Mouse (Mus musculus) embryonic facial prominence, embryonic 12.5 days (tissue): ENCODE data around the gene 1600014C23Rik. TPM values are rescaled to one million over a fixed set of nuclear protein-coding genes. Genes with fewer than 3 reads are reported as not detected.
A peak's percentile ranks its signal among the peaks of the same experiment; 100 is the strongest.

Source experiments
- ATAC-seq: fragments of 200-750 bp; cut with Nextera tagmentation; 2 replicates; pipeline ENCODE4 v1.8.0; 2017; ENCODE audit not compliant: insufficient number of reproducible peaks, insufficient read depth, low FRiP score, low TSS enrichment
- H3K27ac ChIP-seq: fragments of 300-500 bp; sonication (generic); 2 replicates; pipeline ENCODE4 v1.5.1; 2016; ENCODE audit warnings: mild to moderate bottlenecking
- H3K27me3 ChIP-seq: fragments of 300-500 bp; sonication (generic); 2 replicates; pipeline ENCODE4 v1.6.1; 2016; ENCODE audit warnings: mild to moderate bottlenecking, moderate library complexity
- H3K36me3 ChIP-seq: fragments of 300-500 bp; sonication (generic); 2 replicates; pipeline ENCODE4 v1.6.1; 2016; ENCODE audit warnings: mild to moderate bottlenecking
- H3K4me1 ChIP-seq: fragments of 300-500 bp; sonication (generic); 2 replicates; pipeline ENCODE4 v1.6.1; 2016
- H3K4me2 ChIP-seq: fragments of 300-500 bp; sonication (generic); replicated peaks from 2 replicates; pipeline ENCODE4 v1.6.1; 2016; ENCODE audit warnings: mild to moderate bottlenecking, moderate library complexity
- H3K4me3 ChIP-seq: fragments of 300-500 bp; sonication (generic); 2 replicates; pipeline ENCODE4 v1.5.1; 2016; ENCODE audit warnings: mild to moderate bottlenecking
- H3K9ac ChIP-seq: fragments of 300-500 bp; sonication (generic); 2 replicates; pipeline ENCODE4 v1.6.1; 2016; ENCODE audit warnings: mild to moderate bottlenecking, moderate library complexity
- H3K9me3 ChIP-seq: fragments of 300-500 bp; sonication (generic); 2 replicates; pipeline ENCODE4 v1.6.1; 2016; ENCODE audit warnings: mild to moderate bottlenecking, moderate library complexity
- WGBS: fragments of 180-500 bp; shearing (Covaris S2); methylation state at CpG from one replicate; pipeline ENCODE4 v1.1.7; 2016; 5-methylcytosine and 5-hydroxymethylcytosine counted together
- polyA plus RNA-seq: library from polyadenylated mRNA; unstranded; fragments of >200 nt; fragmentation: Nextera tagmentation; extraction: Ambion mirVana; gene quantifications from 2 replicates; pipeline ENCODE4 v1.2.1, GENCODE M21; 2016

Gene 1600014C23Rik
- polyA plus RNA-seq, 1 experiment from 2014 or later = 0.47 TPM

GRCm38 (mm10) chr17:45723732-45724573 is 9.7 kb downstream of the 1600014C23Rik start:
- H3K9me3 ChIP-seq = no peaks in the 10 kb centered on the region
- peak overlapping the region; percentile 88 for H3K27ac ChIP-seq
- H3K4me2 ChIP-seq = peak overlapping the region; percentile 61
- no peaks in the 10 kb centered on the region for H3K27me3 ChIP-seq
- peak overlapping the region; percentile 49 for H3K4me3 ChIP-seq
- H3K4me1 ChIP-seq = 0 out of 2 replicates have a peak, but pooled peaks cover 8% of the 10 kb centered on the region
- H3K9ac ChIP-seq = peak overlapping the region; percentile 73
- H3K36me3 ChIP-seq = no peaks in the 10 kb centered on the region
- WGBS = 4% methylated on average over 25 of the region's 25 CpGs
- ATAC-seq = peak; percentile 19; the same call in 1 of the 2 replicates

GRCm38 (mm10) chr17:45718323-45718722 is 15.3 kb downstream of the 1600014C23Rik start:
- Histone ChIP-seq H3K27me3 (no peaks in the 10 kb centered on the region), H3K27ac (no peak overlapping the region), H3K4me1 (0 out of 2 replicates have a peak, but pooled peaks cover 3% of the 10 kb centered on the region), H3K4me2 (no peak overlapping the region), H3K9me3 (no peaks in the 10 kb centered on the region), H3K36me3 (no peaks in the 10 kb centered on the region), H3K9ac (no peak overlapping the region), H3K4me3 (no peak overlapping the region)
- ATAC-seq = no peak
- WGBS = 6% methylated on average over 10 of the region's 10 CpGs

GRCm38 (mm10) chr17:45711525-45711924 is 22.1 kb downstream of the 1600014C23Rik start:
- H3K36me3 ChIP-seq = no peaks in the 10 kb centered on the region
- no peak overlapping the region for H3K4me3 ChIP-seq
- 50% methylated on average over 3 of the region's 3 CpGs for WGBS
- no peak for ATAC-seq
- H3K9me3 ChIP-seq = no peaks in the 10 kb centered on the region
- no peaks in the 10 kb centered on the region for H3K27me3 ChIP-seq
- no peak overlapping the region for H3K4me2 ChIP-seq
- no peak overlapping the region for H3K9ac ChIP-seq
- H3K27ac ChIP-seq = no peak overlapping the region
- H3K4me1 ChIP-seq = no peaks in the 10 kb centered on the region

- Histone ChIP-seq H3K4me1 (no peaks in the 10 kb centered on the region), H3K27me3 (no peaks in the 10 kb centered on the region), H3K9me3 (no peaks in the 10 kb centered on the region), H3K9ac (no peak overlapping the region), H3K4me3 (no peak overlapping the region), H3K27ac (no peak overlapping the region), H3K36me3 (no peaks in the 10 kb centered on the region), H3K4me2 (no peak overlapping the region)
- 79% methylated on average over 8 of the region's 8 CpGs for WGBS
- ATAC-seq = no peak
Observed at GRCm38 (mm10) chr17:45710407-45710806, 23.2 kb downstream of the 1600014C23Rik start.

- Histone ChIP-seq H3K27me3 (no peaks in the 10 kb centered on the region), H3K4me3 (no peak overlapping the region), H3K27ac (no peak overlapping the region), H3K4me2 (no peak overlapping the region), H3K9ac (no peak overlapping the region), H3K9me3 (no peaks in the 10 kb centered on the region), H3K36me3 (no peaks in the 10 kb centered on the region), H3K4me1 (no peaks in the 10 kb centered on the region)
- WGBS = 41% methylated on average over 3 of the region's 3 CpGs
- no peak for ATAC-seq
Observed at GRCm38 (mm10) chr17:45709829-45710228, 23.8 kb downstream of the 1600014C23Rik start.

- Histone ChIP-seq H3K9ac (no peak overlapping the region), H3K9me3 (no peaks in the 10 kb centered on the region), H3K4me1 (no peaks in the 10 kb centered on the region), H3K4me3 (no peak overlapping the region), H3K4me2 (no peak overlapping the region), H3K36me3 (no peaks in the 10 kb centered on the region), H3K27me3 (no peaks in the 10 kb centered on the region), H3K27ac (no peak overlapping the region)
- no peak for ATAC-seq
- WGBS = 82% methylated on average over 8 of the region's 8 CpGs
Observed at GRCm38 (mm10) chr17:45708179-45708578, 25.5 kb downstream of the 1600014C23Rik start.

GRCm38 (mm10) chr17:45707376-45707775 is 26.3 kb downstream of the 1600014C23Rik start:
- Histone ChIP-seq H3K9me3 (no peaks in the 10 kb centered on the region), H3K4me2 (no peak overlapping the region), H3K4me3 (no peak overlapping the region), H3K27me3 (no peaks in the 10 kb centered on the region), H3K27ac (no peak overlapping the region), H3K4me1 (no peaks in the 10 kb centered on the region), H3K36me3 (no peaks in the 10 kb centered on the region), H3K9ac (no peak overlapping the region)
- ATAC-seq = no peak
- WGBS = 28% methylated on average over 3 of the region's 3 CpGs

- Histone ChIP-seq H3K9me3 (no peaks in the 10 kb centered on the region), H3K27me3 (no peaks in the 10 kb centered on the region), H3K4me2 (no peak overlapping the region), H3K36me3 (no peaks in the 10 kb centered on the region), H3K4me1 (no peaks in the 10 kb centered on the region), H3K4me3 (no peak overlapping the region), H3K9ac (no peak overlapping the region), H3K27ac (no peak overlapping the region)
- no peak for ATAC-seq
- WGBS = 64% methylated on average over 5 of the region's 5 CpGs
Observed at GRCm38 (mm10) chr17:45706796-45707195, 26.8 kb downstream of the 1600014C23Rik start.

GRCm38 (mm10) chr17:45703187-45703586 is 30.5 kb downstream of the 1600014C23Rik start:
- no peak for ATAC-seq
- H3K9me3 ChIP-seq = no peaks in the 10 kb centered on the region
- H3K27ac ChIP-seq = no peak overlapping the region
- H3K4me2 ChIP-seq = no peak overlapping the region
- H3K27me3 ChIP-seq = no peaks in the 10 kb centered on the region
- no peak overlapping the region for H3K9ac ChIP-seq
- H3K4me3 ChIP-seq = no peak overlapping the region
- WGBS = 64% methylated on average over 7 of the region's 7 CpGs
- peaks cover 10% of the 10 kb centered on the region; the same call in 1 of the 2 replicates for H3K4me1 ChIP-seq
- H3K36me3 ChIP-seq = peaks cover 8% of the 10 kb centered on the region

- Histone ChIP-seq H3K27me3 (no peaks in the 10 kb centered on the region), H3K36me3 (peaks cover 15% of the 10 kb centered on the region)
Observed at GRCm38 (mm10) chr17:45702254-45702653, 31.4 kb downstream of the 1600014C23Rik start.

GRCm38 (mm10) chr17:45701236-45701591 is 32.4 kb downstream of the 1600014C23Rik start:
- no peak overlapping the region for H3K4me2 ChIP-seq

More at GRCm38 (mm10) chr17:45702254-45702653, 31.4 kb downstream of the 1600014C23Rik start:
- 50% methylated on average over 4 of the region's 4 CpGs for WGBS
- no peak for ATAC-seq
- H3K27ac ChIP-seq = no peak overlapping the region
- no peak overlapping the region for H3K4me2 ChIP-seq
- no peak overlapping the region for H3K9ac ChIP-seq
- no peak overlapping the region for H3K4me3 ChIP-seq
- H3K9me3 ChIP-seq = no peaks in the 10 kb centered on the region
- H3K4me1 ChIP-seq = peaks cover 10% of the 10 kb centered on the region; the same call in 1 of the 2 replicates

More at GRCm38 (mm10) chr17:45701236-45701591, 32.4 kb downstream of the 1600014C23Rik start:
- H3K9me3 ChIP-seq = no peaks in the 10 kb centered on the region
- H3K9ac ChIP-seq = no peak overlapping the region
- no peaks in the 10 kb centered on the region for H3K27me3 ChIP-seq
- no peak for ATAC-seq
- no peak overlapping the region for H3K4me3 ChIP-seq
- no peak overlapping the region for H3K27ac ChIP-seq
- 70% methylated on average over 9 of the region's 9 CpGs for WGBS
- H3K36me3 ChIP-seq = peaks cover 18% of the 10 kb centered on the region
- H3K4me1 ChIP-seq = peaks cover 10% of the 10 kb centered on the region; the same call in 1 of the 2 replicates
